Mouse (Mus musculus) midbrain, embryonic 13.5 days (tissue): ENCODE measurements around the gene Prrx1. TPM values are rescaled to one million over a fixed set of nuclear protein-coding genes. Genes with fewer than 3 reads are reported as not detected.

Experiments
- ATAC-seq: fragments of 200-750 bp; cut with Nextera tagmentation; 2 replicates; pipeline ENCODE4 v1.8.0; 2017; ENCODE audit warnings: mild to moderate bottlenecking, moderate TSS enrichment, moderate library complexity
- H3K27ac ChIP-seq: fragments of 300-500 bp; sonication (generic); 2 replicates; pipeline ENCODE4 v1.5.1; 2015; ENCODE audit warnings: inconsistent platforms, mild to moderate bottlenecking, moderate library complexity
- H3K27me3 ChIP-seq: fragments of 300-500 bp; sonication (generic); 2 replicates; pipeline ENCODE4 v1.6.1; 2015; ENCODE audit warnings: mild to moderate bottlenecking, inconsistent platforms
- H3K36me3 ChIP-seq: fragments of 300-500 bp; sonication (generic); 2 replicates; pipeline ENCODE4 v1.6.1; 2015; ENCODE audit warnings: mild to moderate bottlenecking, inconsistent platforms
- H3K4me1 ChIP-seq: fragments of 300-500 bp; sonication (generic); replicated peaks from 2 replicates; pipeline ENCODE4 v1.6.1; 2015; ENCODE audit warnings: inconsistent platforms
- H3K4me2 ChIP-seq: fragments of 300-500 bp; sonication (generic); replicated peaks from 2 replicates; pipeline ENCODE4 v1.6.1; 2015; ENCODE audit warnings: moderate library complexity, mild to moderate bottlenecking, inconsistent platforms
- H3K4me3 ChIP-seq: fragments of 300-500 bp; sonication (generic); replicated peaks from 2 replicates; pipeline ENCODE4 v1.5.1; 2015; ENCODE audit warnings: mild to moderate bottlenecking, inconsistent platforms
- H3K9ac ChIP-seq: fragments of 300-500 bp; sonication (generic); replicated peaks from 2 replicates; pipeline ENCODE4 v1.6.1; 2015; ENCODE audit warnings: mild to moderate bottlenecking, inconsistent platforms
- H3K9me3 ChIP-seq: fragments of 300-500 bp; sonication (generic); 2 replicates; pipeline ENCODE4 v1.6.1; 2016; ENCODE audit warnings: mild to moderate bottlenecking, inconsistent platforms
- WGBS: fragments of 180-500 bp; shearing (Covaris S2); methylation state at CpG from one replicate; pipeline ENCODE4 v1.1.7; 2015; 5-methylcytosine and 5-hydroxymethylcytosine counted together
- polyA plus RNA-seq: library from polyadenylated mRNA; unstranded; fragments of >200 nt; fragmentation: Nextera tagmentation; extraction: Ambion mirVana; gene quantifications from 2 replicates; pipeline ENCODE4 v1.2.1, GENCODE M21; 2015

Prrx1 gene
- polyA plus RNA-seq, 1 experiment from 2014 or later: 3.6 TPM

DNA sequence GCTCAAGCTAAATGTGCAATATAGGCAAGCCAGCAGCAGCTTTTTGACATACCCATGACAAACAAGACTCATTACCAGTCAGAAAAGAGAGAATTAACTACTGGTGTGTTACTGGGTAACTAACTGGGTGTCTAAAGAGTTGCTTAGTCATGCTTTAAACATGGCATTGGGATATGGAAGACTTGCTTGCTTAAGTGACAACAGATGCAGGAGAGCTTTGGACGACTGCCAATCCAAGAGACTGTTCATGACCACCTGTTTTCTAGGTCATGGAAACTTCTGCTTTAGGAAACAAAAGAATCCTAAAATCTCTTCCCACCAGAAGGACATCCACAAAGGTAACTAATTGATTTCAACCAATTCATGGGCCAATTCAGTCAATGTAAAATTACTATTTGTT, 61.7 kb downstream of the Prrx1 start:
- H3K9ac ChIP-seq: no peak overlapping the region
- H3K27ac ChIP-seq: no peak overlapping the region
- no peaks in the 10 kb centered on the region for H3K27me3 ChIP-seq
- no peak overlapping the region for H3K4me3 ChIP-seq
- 81% methylated on average over 1 of the region's 1 CpGs for WGBS
- no peak for ATAC-seq
- no peaks in the 10 kb centered on the region for H3K36me3 ChIP-seq
- no peaks in the 10 kb centered on the region for H3K4me1 ChIP-seq
- no peak overlapping the region for H3K4me2 ChIP-seq
- H3K9me3 ChIP-seq: no peaks in the 10 kb centered on the region

DNA sequence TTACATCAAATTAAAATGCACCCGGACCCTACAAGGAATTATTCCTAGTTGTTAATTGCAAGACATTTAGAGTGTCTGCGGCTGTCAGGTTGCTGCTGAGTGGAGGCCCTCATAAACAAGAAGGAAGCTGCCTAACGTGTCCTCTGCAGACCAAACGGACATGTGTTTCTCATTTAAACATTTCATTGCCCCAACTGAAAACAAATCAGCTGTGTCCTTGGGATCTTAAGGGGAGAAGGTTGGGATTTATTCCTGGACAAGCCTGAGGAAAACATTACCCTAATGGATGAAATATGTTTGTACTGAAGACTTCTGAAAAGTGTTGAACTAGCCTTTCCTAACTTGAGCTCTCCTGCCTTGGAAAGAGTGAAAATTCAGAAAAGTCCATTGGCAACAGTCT, 74.6 kb downstream of the Prrx1 start:
- no peak overlapping the region for H3K9ac ChIP-seq
- WGBS: 83% methylated on average over 4 of the region's 4 CpGs
- H3K9me3 ChIP-seq: no peaks in the 10 kb centered on the region
- no peak overlapping the region for H3K27ac ChIP-seq
- H3K4me2 ChIP-seq: no peak overlapping the region
- no peak overlapping the region for H3K4me3 ChIP-seq
- H3K4me1 ChIP-seq: no peaks in the 10 kb centered on the region
- no peaks in the 10 kb centered on the region for H3K27me3 ChIP-seq
- no peak for ATAC-seq
- H3K36me3 ChIP-seq: no peaks in the 10 kb centered on the region

DNA sequence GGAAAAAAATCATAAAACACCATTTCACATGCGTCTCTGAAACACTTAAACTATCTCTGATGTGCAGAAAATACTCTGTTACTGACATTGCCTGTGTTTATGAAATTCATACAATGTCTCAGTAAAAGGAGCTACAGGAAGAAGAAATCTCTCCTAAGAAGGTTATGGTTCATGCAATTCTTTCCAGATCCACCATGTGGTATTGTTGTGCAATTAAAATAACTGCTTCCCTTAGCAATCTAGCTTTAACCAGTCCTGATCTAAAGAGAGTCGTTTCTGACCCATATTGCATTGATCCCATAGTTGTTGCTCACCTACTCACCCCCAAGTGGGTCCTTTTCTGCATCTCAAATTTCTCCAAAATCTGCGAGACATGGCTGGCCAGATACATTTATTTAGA, 82.3 kb downstream of the Prrx1 start:
- Histone ChIP-seq H3K4me3 (no peak overlapping the region), H3K27ac (no peak overlapping the region), H3K4me2 (no peak overlapping the region), H3K9me3 (no peaks in the 10 kb centered on the region), H3K4me1 (no peaks in the 10 kb centered on the region), H3K9ac (no peak overlapping the region), H3K27me3 (no peaks in the 10 kb centered on the region), H3K36me3 (no peaks in the 10 kb centered on the region)
- WGBS: 81% methylated on average over 3 of the region's 3 CpGs
- ATAC-seq: no peak

GRCm38 (mm10) chr1:163226271-163226670, 87.2 kb downstream of the Prrx1 start:
- H3K4me1 ChIP-seq: no peaks in the 10 kb centered on the region
- no peak overlapping the region for H3K4me2 ChIP-seq
- no peak overlapping the region for H3K27ac ChIP-seq
- H3K4me3 ChIP-seq: no peak overlapping the region
- no peak for ATAC-seq
- H3K9me3 ChIP-seq: no peaks in the 10 kb centered on the region
- 92% methylated on average over 4 of the region's 4 CpGs for WGBS
- no peaks in the 10 kb centered on the region for H3K27me3 ChIP-seq
- H3K36me3 ChIP-seq: no peaks in the 10 kb centered on the region
- no peak overlapping the region for H3K9ac ChIP-seq

GRCm38 (mm10) chr1:163221767-163222166, 91.7 kb downstream of the Prrx1 start:
- Histone ChIP-seq H3K4me3 (no peak overlapping the region), H3K27ac (no peak overlapping the region), H3K9me3 (no peaks in the 10 kb centered on the region), H3K4me2 (no peak overlapping the region), H3K27me3 (no peaks in the 10 kb centered on the region), H3K4me1 (no peaks in the 10 kb centered on the region), H3K36me3 (no peaks in the 10 kb centered on the region), H3K9ac (no peak overlapping the region)
- ATAC-seq: no peak
- WGBS: 86% methylated on average over 1 of the region's 1 CpGs

- no peak for ATAC-seq
- Histone ChIP-seq H3K27me3 (no peaks in the 10 kb centered on the region), H3K4me2 (no peak overlapping the region), H3K36me3 (no peaks in the 10 kb centered on the region), H3K27ac (no peak overlapping the region), H3K4me1 (no peaks in the 10 kb centered on the region), H3K9ac (no peak overlapping the region), H3K9me3 (no peaks in the 10 kb centered on the region), H3K4me3 (no peak overlapping the region)
- WGBS: 77% methylated on average over 14 of the region's 14 CpGs
Measured at GRCm38 (mm10) chr1:163208919-163209867, 104.3 kb downstream of the Prrx1 start.

- ATAC-seq: no peak
- Histone ChIP-seq H3K9ac (no peak overlapping the region), H3K4me1 (no peaks in the 10 kb centered on the region), H3K27ac (no peak overlapping the region), H3K4me3 (no peak overlapping the region), H3K4me2 (no peak overlapping the region), H3K9me3 (no peaks in the 10 kb centered on the region), H3K36me3 (no peaks in the 10 kb centered on the region), H3K27me3 (no peaks in the 10 kb centered on the region)
- 59% methylated on average over 2 of the region's 2 CpGs for WGBS
Measured at GRCm38 (mm10) chr1:163198767-163199166, 114.7 kb downstream of the Prrx1 start.

GRCm38 (mm10) chr1:163198059-163198458, 115.5 kb downstream of the Prrx1 start:
- Histone ChIP-seq H3K36me3 (no peaks in the 10 kb centered on the region), H3K27ac (no peak overlapping the region), H3K27me3 (no peaks in the 10 kb centered on the region), H3K4me3 (no peak overlapping the region), H3K9me3 (no peaks in the 10 kb centered on the region), H3K4me1 (no peaks in the 10 kb centered on the region), H3K9ac (no peak overlapping the region), H3K4me2 (no peak overlapping the region)
- no peak for ATAC-seq
- 91% methylated on average over 4 of the region's 4 CpGs for WGBS

Other genes with a start within 250 kb of the Prrx1 start
- gene Mroh9, start 228.0 kb downstream of the Prrx1 start, polyA plus RNA-seq: not detected in 2 replicates
- 24.4 and 24.6 TPM in 2 replicates for gene Gorab, start 90.0 kb upstream of the Prrx1 start, polyA plus RNA-seq